Mouse (Mus musculus) stomach, postnatal 0 days (tissue): ENCODE measurements around the gene Pfkl. TPM values are rescaled to one million over a fixed set of nuclear protein-coding genes. Genes with fewer than 3 reads are reported as not detected.

ENCODE experiments used
- ATAC-seq: fragments of 200-750 bp; cut with Nextera tagmentation; 2 replicates; pipeline ENCODE4 v1.8.0; 2017; ENCODE audit not compliant: low FRiP score, low TSS enrichment
- DNase-seq: peaks from one replicate; pipeline ENCODE4 v3.0.0-alpha.2; 2016; ENCODE audit warnings: low spot score
- H3K27ac ChIP-seq: fragments of 300-500 bp; sonication (generic); replicated peaks from 2 replicates; pipeline ENCODE4 v1.5.1; 2014; ENCODE audit warnings: mild to moderate bottlenecking, control low read depth
- H3K27me3 ChIP-seq: fragments of 300-500 bp; sonication (generic); 2 replicates; pipeline ENCODE4 v1.6.1; 2014; ENCODE audit warnings: low read length; ENCODE audit not compliant: control insufficient read depth, insufficient read depth
- H3K36me3 ChIP-seq: fragments of 300-500 bp; sonication (generic); 2 replicates; pipeline ENCODE4 v1.6.1; 2014; ENCODE audit warnings: low read length, mixed read lengths; ENCODE audit not compliant: control insufficient read depth, insufficient read depth
- H3K4me1 ChIP-seq: fragments of 300-500 bp; sonication (generic); replicated peaks from 2 replicates; pipeline ENCODE4 v1.6.1; 2014; ENCODE audit warnings: antibody characterized with exemption; ENCODE audit not compliant: control insufficient read depth, insufficient read depth
- H3K4me2 ChIP-seq: fragments of 300-500 bp; sonication (generic); replicated peaks from 2 replicates; pipeline ENCODE4 v1.6.1; 2014; ENCODE audit warnings: low read depth, mild to moderate bottlenecking, control low read depth, moderate library complexity
- H3K4me3 ChIP-seq: fragments of 300-500 bp; sonication (generic); 2 replicates; pipeline ENCODE4 v1.5.1; 2014; ENCODE audit warnings: low read depth, low read length, control low read depth
- H3K9ac ChIP-seq: fragments of 300-500 bp; sonication (generic); 2 replicates; pipeline ENCODE4 v1.6.1; 2014; ENCODE audit warnings: mild to moderate bottlenecking, low read length, control low read depth, mixed read lengths
- H3K9me3 ChIP-seq: fragments of 300-500 bp; sonication (generic); 2 replicates; pipeline ENCODE4 v1.6.1; 2016; ENCODE audit warnings: low read length; ENCODE audit not compliant: control insufficient read depth
- CTCF ChIP-seq: IDR thresholded peaks from 2 replicates; pipeline ENCODE4 v1.5.1; 2016; ENCODE audit warnings: antibody characterized with exemption, low read depth, mild to moderate bottlenecking, moderate library complexity
- EP300 ChIP-seq: optimal IDR thresholded peaks from 2 replicates; pipeline ENCODE3; 2016; ENCODE audit warnings: antibody characterized with exemption
- WGBS: fragments of 180-500 bp; shearing (Covaris S2); extraction: QIAGEN DNeasy Blood & Tissue Kit; methylation state at CpG from one replicate; pipeline ENCODE4 v1.1.7; 2014; 5-methylcytosine and 5-hydroxymethylcytosine counted together
- polyA plus RNA-seq: library from polyadenylated mRNA; unstranded; fragments of >200 nt; fragmentation: Nextera tagmentation; extraction: Ambion mirVana; gene quantifications from 2 replicates; pipeline ENCODE4 v1.2.1, GENCODE M21; 2015

Gene Pfkl
- 82.4 and 86.1 TPM in 2 replicates for polyA plus RNA-seq

GRCm38 (mm10) chr10:78009945-78010293, at the start of gene Pfkl:
TSS of gene Pfkl (minus strand) at chr10:78010083.
- ATAC-seq (0 out of 2 replicates have a peak, but pooled peaks have one; percentile 10), DNase-seq (no peak)
- H3K4me3 ChIP-seq = peak within 1 kb of the TSS; percentile 79
- no peaks in the 10 kb centered on the region for H3K36me3 ChIP-seq
- TF ChIP-seq CTCF (no peak), EP300 (no peak)
- H3K9me3 ChIP-seq = no peaks in the 10 kb centered on the region
- under 1% methylated on average over 9 of the region's 9 CpGs for WGBS
- peak within 1 kb of the TSS; percentile 79 for H3K9ac ChIP-seq
- no peaks in the 10 kb centered on the region for H3K27me3 ChIP-seq
- peak within 1 kb of the TSS; percentile 84 for H3K4me2 ChIP-seq
- peak within 1 kb of the TSS; percentile 94 for H3K27ac ChIP-seq
- H3K4me1 ChIP-seq = peaks cover 9% of the 10 kb centered on the region

- Histone ChIP-seq H3K9me3 (no peaks in the 10 kb centered on the region), H3K4me3 (no peak overlapping the region), H3K27ac (no peak overlapping the region), H3K4me2 (no peak overlapping the region), H3K9ac (no peak overlapping the region), H3K27me3 (no peaks in the 10 kb centered on the region), H3K4me1 (no peaks in the 10 kb centered on the region), H3K36me3 (no peaks in the 10 kb centered on the region)
- no peak for DNase-seq
- 82% methylated on average over 8 of the region's 8 CpGs for WGBS
- no peak for ATAC-seq
- TF ChIP-seq CTCF = no peak
- no peak for TF ChIP-seq EP300
These were observed 47.2 kb upstream of the Pfkl start for GRCm38 (mm10) chr10:78057056-78057455.

GRCm38 (mm10) chr10:78054633-78055565, 45.0 kb upstream of the Pfkl start:
- Histone ChIP-seq H3K9me3 (no peaks in the 10 kb centered on the region), H3K4me3 (no peak overlapping the region), H3K4me1 (no peaks in the 10 kb centered on the region), H3K27ac (no peak overlapping the region), H3K9ac (no peak overlapping the region), H3K27me3 (no peaks in the 10 kb centered on the region), H3K4me2 (no peak overlapping the region), H3K36me3 (no peaks in the 10 kb centered on the region)
- TF ChIP-seq CTCF (no peak), EP300 (no peak)
- 55% methylated on average over 19 of the region's 19 CpGs for WGBS
- DNase-seq (no peak), ATAC-seq (peak; percentile 28; the same call in 1 of the 2 replicates)

GRCm38 (mm10) chr10:78049519-78050035, 39.7 kb upstream of the Pfkl start:
- H3K36me3 ChIP-seq = no peaks in the 10 kb centered on the region
- TF ChIP-seq EP300 = no peak
- no peak for TF ChIP-seq CTCF
- no peaks in the 10 kb centered on the region for H3K4me1 ChIP-seq
- no peak overlapping the region for H3K4me2 ChIP-seq
- no peak overlapping the region for H3K9ac ChIP-seq
- no peak overlapping the region for H3K27ac ChIP-seq
- 63% methylated on average over 10 of the region's 11 CpGs for WGBS
- H3K27me3 ChIP-seq = no peaks in the 10 kb centered on the region
- H3K4me3 ChIP-seq = no peak overlapping the region
- ATAC-seq (no peak), DNase-seq (no peak)
- no peaks in the 10 kb centered on the region for H3K9me3 ChIP-seq

GRCm38 (mm10) chr10:78048061-78048730, 38.3 kb upstream of the Pfkl start:
- Histone ChIP-seq H3K36me3 (no peaks in the 10 kb centered on the region), H3K27me3 (no peaks in the 10 kb centered on the region), H3K4me3 (no peak overlapping the region), H3K9me3 (no peaks in the 10 kb centered on the region), H3K4me1 (peaks cover under 1% of the 10 kb centered on the region; the same call in 1 of the 2 replicates), H3K9ac (no peak overlapping the region), H3K27ac (no peak overlapping the region), H3K4me2 (no peak overlapping the region)
- TF ChIP-seq EP300 (no peak), CTCF (no peak)
- ATAC-seq (no peak), DNase-seq (no peak)
- WGBS = 78% methylated on average over 9 of the region's 10 CpGs
